Mouse (Mus musculus): ENCODE measurements around the gene Ptgs1. TPM values are rescaled to one million over a fixed set of nuclear protein-coding genes. Genes with fewer than 3 reads are reported as not detected.

Ptgs1 gene
- total and polyA plus RNA-seq, 2 experiments from 2014 or later = 7.9 to 8.0 TPM

DNA sequence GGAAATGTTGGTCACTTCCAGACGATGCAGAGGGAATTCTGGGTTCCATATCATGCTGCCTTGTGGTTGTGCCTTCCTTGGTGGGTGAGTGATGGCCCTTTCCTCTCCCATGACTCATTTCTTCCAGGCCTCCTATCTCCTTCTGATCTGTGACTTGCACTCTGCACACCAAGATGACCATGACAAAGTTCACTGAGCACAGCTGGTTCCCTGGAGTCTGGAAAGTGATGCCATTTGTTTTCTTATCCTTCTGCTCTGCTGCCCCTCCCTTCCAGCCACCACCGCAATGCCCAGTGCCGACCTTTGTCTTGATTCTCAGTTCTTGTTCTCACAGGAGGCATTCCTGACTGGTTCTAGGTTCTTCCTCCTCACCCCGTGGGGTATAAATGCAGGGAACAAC lies 29.2 kb downstream of the Ptgs1 start:
- Histone ChIP-seq H3K4me1 (ENCODE audit: insufficient read depth, low read length) (no peaks in the 10 kb centered on the region), H3K4me2 (ENCODE audit: low read depth, low read length) (no peak overlapping the region), H3K9ac (replicated peaks; ENCODE audit: low read length) (no peak overlapping the region), H3K27me3 (ENCODE audit: insufficient read depth, low read length) (no peaks in the 10 kb centered on the region), H3K36me3 (ENCODE audit: insufficient read depth, low read length) (no peaks in the 10 kb centered on the region), H3K9me3 (ENCODE audit: low read length) (no peaks in the 10 kb centered on the region), H3K4me3 (ENCODE audit: low read length) (no peak overlapping the region), H3K27ac (no peak overlapping the region)
- no peak for DNase-seq (ENCODE audit: low spot score)
- no peak for TF ChIP-seq CTCF (IDR thresholded peaks at IDR 0.05; ENCODE audit: low read depth)
- ATAC-seq = no peak
- 63% methylated on average over 4 of the region's 4 CpGs for WGBS

DNA sequence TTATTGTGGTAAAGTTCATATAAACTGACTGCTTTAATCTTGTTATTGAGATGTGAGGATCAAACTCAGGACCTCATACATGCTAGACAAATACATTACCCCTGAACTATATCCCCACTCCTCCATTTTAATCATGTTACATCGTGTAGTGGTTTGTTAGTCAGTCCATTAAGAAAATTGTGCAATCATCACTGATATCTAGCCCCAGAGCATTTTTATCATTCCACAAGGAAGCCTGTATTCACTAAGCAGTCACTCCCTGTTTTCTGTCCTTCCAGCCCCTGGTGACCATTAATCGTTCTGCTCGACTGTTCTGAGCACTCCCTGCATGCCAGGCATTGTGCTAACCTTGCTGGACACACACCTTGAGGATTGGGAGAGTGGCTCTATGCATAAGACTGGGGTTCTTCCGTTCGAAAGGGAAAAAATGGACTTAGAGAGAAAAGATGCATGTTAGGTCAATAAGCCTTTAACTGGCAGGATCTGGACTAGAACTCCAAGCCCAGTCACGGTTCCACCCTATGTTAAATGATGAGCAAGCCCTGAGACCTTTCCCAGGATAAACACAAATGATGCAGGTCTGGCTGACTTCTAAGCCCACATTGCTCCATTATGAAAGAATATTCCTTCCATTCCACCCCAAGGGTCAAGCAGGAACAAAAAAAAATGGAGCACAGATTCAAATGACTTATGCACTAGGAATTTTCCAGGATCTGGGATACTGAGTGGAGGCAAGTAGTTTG lies 29.7 kb downstream of the Ptgs1 start:
- Histone ChIP-seq H3K27ac (no peak overlapping the region), H3K27me3 (ENCODE audit: insufficient read depth, low read length) (no peaks in the 10 kb centered on the region), H3K36me3 (ENCODE audit: insufficient read depth, low read length) (no peaks in the 10 kb centered on the region), H3K4me3 (ENCODE audit: low read length) (no peak overlapping the region), H3K9ac (replicated peaks; ENCODE audit: low read length) (no peak overlapping the region), H3K4me1 (ENCODE audit: insufficient read depth, low read length) (no peaks in the 10 kb centered on the region), H3K9me3 (ENCODE audit: low read length) (no peaks in the 10 kb centered on the region), H3K4me2 (ENCODE audit: low read depth, low read length) (no peak overlapping the region)
- no peak for TF ChIP-seq CTCF (IDR thresholded peaks at IDR 0.05; ENCODE audit: low read depth)
- WGBS = 83% methylated on average over 6 of the region's 6 CpGs
- DNase-seq (ENCODE audit: low spot score) (no peak), ATAC-seq (no peak)

DNA sequence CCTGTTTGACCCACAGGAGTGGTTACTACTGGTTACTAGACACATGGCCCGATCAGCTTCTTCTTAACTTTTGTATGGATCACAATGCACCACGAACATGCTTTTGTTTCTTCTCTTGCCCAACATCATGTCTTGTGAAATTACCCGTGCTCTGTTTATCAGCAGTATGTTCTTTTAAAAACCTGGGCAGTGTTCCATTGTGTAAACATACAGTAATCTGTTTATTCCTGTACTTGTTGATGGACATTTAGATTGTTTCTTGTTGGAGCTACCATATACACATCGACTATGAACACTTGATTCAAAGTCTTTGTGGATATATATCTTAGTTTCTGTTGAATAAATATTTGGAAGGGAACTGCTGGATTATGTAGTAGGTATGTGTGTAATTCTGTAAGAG lies 31.8 kb downstream of the Ptgs1 start:
- no peak for DNase-seq (ENCODE audit: low spot score)
- Histone ChIP-seq H3K4me2 (ENCODE audit: low read depth, low read length) (no peak overlapping the region), H3K9ac (replicated peaks; ENCODE audit: low read length) (no peak overlapping the region), H3K27me3 (ENCODE audit: insufficient read depth, low read length) (no peaks in the 10 kb centered on the region), H3K36me3 (ENCODE audit: insufficient read depth, low read length) (no peaks in the 10 kb centered on the region), H3K4me3 (ENCODE audit: low read length) (no peak overlapping the region), H3K4me1 (ENCODE audit: insufficient read depth, low read length) (no peaks in the 10 kb centered on the region), H3K9me3 (ENCODE audit: low read length) (no peaks in the 10 kb centered on the region), H3K27ac (no peak overlapping the region)
- ATAC-seq = no peak
- no peak for TF ChIP-seq CTCF (IDR thresholded peaks at IDR 0.05; ENCODE audit: low read depth)
- WGBS = 82% methylated on average over 4 of the region's 4 CpGs

DNA sequence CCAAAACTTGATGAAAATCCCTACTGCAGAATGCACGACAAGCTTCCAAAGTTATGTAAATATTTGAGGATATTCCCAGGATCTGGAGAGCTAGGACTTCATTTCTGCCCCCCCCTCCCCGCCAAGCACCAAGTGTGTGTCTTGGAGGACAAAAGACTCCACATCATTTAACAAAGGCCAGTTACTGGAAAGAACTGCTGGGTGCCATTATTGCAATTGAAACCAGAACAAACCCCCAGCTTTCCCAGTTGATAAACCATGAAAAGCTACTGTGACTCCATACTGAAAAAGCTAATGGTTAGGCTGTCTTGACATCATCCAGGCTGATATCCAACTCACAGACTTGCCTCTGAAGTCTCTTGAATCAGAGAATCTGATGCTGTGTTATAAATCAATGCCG lies 39.2 kb downstream of the Ptgs1 start:
- WGBS = 21% methylated on average over 3 of the region's 3 CpGs
- no peak overlapping the region for H3K4me3 ChIP-seq (ENCODE audit: low read length)
- no peak for TF ChIP-seq CTCF (IDR thresholded peaks at IDR 0.05; ENCODE audit: low read depth)
- H3K27ac ChIP-seq = no peak overlapping the region
- H3K9ac ChIP-seq (replicated peaks; ENCODE audit: low read length) = no peak overlapping the region
- peak; percentile 20 for DNase-seq (ENCODE audit: low spot score)
- no peaks in the 10 kb centered on the region for H3K27me3 ChIP-seq (ENCODE audit: insufficient read depth, low read length)
- no peaks in the 10 kb centered on the region for H3K9me3 ChIP-seq (ENCODE audit: low read length)
- no peaks in the 10 kb centered on the region for H3K4me1 ChIP-seq (ENCODE audit: insufficient read depth, low read length)
- 0 out of 2 replicates have a peak, but pooled peaks have one; percentile 24 for ATAC-seq
- no peak overlapping the region for H3K4me2 ChIP-seq (ENCODE audit: low read depth, low read length)
- H3K36me3 ChIP-seq (ENCODE audit: insufficient read depth, low read length) = no peaks in the 10 kb centered on the region

DNA sequence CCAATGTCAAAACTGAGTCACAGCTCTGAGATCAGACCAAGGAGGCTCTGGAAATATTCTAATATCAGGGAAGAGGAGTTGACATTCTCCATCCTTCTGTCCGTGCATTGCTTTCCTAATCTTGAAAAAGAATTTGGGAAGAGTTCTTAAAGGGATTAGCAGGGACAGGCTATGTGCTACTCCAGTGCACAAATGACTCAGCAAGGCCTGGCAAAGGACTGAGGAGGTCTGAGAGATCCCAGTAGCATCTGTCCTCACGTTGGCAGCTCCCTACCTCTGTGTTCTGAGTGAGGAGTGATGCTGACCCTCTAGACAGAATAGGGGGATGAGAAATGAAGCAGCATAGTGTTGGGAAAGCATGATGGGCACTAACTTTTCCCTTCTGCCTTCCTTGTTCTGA lies 40.0 kb downstream of the Ptgs1 start:
- Histone ChIP-seq H3K4me3 (ENCODE audit: low read length) (no peak overlapping the region), H3K9ac (replicated peaks; ENCODE audit: low read length) (no peak overlapping the region), H3K36me3 (ENCODE audit: insufficient read depth, low read length) (no peaks in the 10 kb centered on the region), H3K27me3 (ENCODE audit: insufficient read depth, low read length) (no peaks in the 10 kb centered on the region), H3K4me1 (ENCODE audit: insufficient read depth, low read length) (no peaks in the 10 kb centered on the region), H3K27ac (no peak overlapping the region), H3K4me2 (ENCODE audit: low read depth, low read length) (no peak overlapping the region), H3K9me3 (ENCODE audit: low read length) (no peaks in the 10 kb centered on the region)
- ATAC-seq (no peak), DNase-seq (ENCODE audit: low spot score) (no peak)
- no peak for TF ChIP-seq CTCF (IDR thresholded peaks at IDR 0.05; ENCODE audit: low read depth)
- WGBS = 47% methylated on average over 2 of the region's 2 CpGs

DNA sequence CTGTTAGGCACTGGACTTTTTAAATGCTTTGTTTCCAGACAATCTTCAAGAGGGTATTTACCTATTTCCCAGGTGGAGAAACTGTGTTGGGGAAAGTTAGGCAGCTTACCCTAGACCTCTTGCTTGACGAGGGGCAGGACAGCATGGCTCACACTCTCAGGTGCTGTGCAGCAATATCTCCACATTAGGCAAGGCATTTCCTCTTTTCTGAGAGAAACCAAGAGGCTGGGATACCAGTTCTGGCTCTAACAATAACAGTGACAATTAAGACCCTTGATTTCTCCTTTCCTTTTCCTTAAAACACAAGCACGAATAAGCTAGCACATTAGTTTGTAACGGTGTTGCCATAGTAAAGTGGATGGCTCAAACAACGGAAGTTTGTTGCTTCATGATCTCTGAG lies 40.9 kb downstream of the Ptgs1 start:
- no peak overlapping the region for H3K9ac ChIP-seq (replicated peaks; ENCODE audit: low read length)
- H3K36me3 ChIP-seq (ENCODE audit: insufficient read depth, low read length) = no peaks in the 10 kb centered on the region
- WGBS = 84% methylated on average over 4 of the region's 4 CpGs
- H3K4me2 ChIP-seq (ENCODE audit: low read depth, low read length) = no peak overlapping the region
- no peak for ATAC-seq
- H3K27ac ChIP-seq = no peak overlapping the region
- no peaks in the 10 kb centered on the region for H3K4me1 ChIP-seq (ENCODE audit: insufficient read depth, low read length)
- H3K27me3 ChIP-seq (ENCODE audit: insufficient read depth, low read length) = no peaks in the 10 kb centered on the region
- TF ChIP-seq CTCF (IDR thresholded peaks at IDR 0.05; ENCODE audit: low read depth) = no peak
- H3K4me3 ChIP-seq (ENCODE audit: low read length) = no peak overlapping the region
- H3K9me3 ChIP-seq (ENCODE audit: low read length) = no peaks in the 10 kb centered on the region
- no peak for DNase-seq (ENCODE audit: low spot score)

DNA sequence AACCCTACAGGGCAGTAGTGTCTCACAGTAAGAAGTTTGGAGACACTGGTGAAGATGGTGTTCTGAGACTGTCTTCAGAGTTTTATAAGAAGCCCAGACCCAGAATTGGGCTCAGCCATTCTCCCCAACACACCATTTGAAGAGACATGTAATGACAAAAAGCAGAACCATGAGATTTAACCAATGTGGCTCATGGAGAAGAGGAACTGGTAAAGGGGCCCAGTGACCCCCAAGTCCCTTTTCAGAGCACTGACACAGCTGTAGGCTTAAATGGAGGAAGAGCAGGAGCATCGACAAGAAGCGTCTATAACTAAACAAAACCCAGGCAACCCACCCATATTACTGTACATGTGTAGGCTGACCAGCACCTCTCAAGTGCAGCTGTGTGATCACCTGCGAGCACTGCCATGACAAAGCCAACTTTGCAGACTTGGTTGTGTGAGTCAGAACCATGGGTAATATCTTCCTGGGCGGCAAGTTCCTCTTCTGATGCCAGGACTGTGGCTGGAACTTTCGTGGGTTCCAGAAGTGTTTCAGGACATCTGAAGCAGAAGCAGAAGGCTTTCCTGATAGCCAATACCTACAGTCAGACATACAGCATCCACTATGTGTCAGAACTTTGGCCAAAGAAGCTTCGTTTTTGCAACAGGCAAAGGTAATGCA lies 42.2 kb downstream of the Ptgs1 start:
- no peak for ATAC-seq
- DNase-seq (ENCODE audit: low spot score) = no peak
- Histone ChIP-seq H3K9ac (replicated peaks; ENCODE audit: low read length) (no peak overlapping the region), H3K4me3 (ENCODE audit: low read length) (no peak overlapping the region), H3K27me3 (ENCODE audit: insufficient read depth, low read length) (no peaks in the 10 kb centered on the region), H3K4me2 (ENCODE audit: low read depth, low read length) (no peak overlapping the region), H3K9me3 (ENCODE audit: low read length) (no peaks in the 10 kb centered on the region), H3K27ac (no peak overlapping the region), H3K36me3 (ENCODE audit: insufficient read depth, low read length) (no peaks in the 10 kb centered on the region), H3K4me1 (ENCODE audit: insufficient read depth, low read length) (no peaks in the 10 kb centered on the region)
- 87% methylated on average over 6 of the region's 6 CpGs for WGBS
- no peak for TF ChIP-seq CTCF (IDR thresholded peaks at IDR 0.05; ENCODE audit: low read depth)
